Mouse (Mus musculus) Patski (cell line): ENCODE measurements at regions not wholly inside any gene's neighbourhood (a gene's known extent, or its start where the extent isn't known, plus 50 kb on each side); places are given as distances from the start of the nearest gene placed in this dataset.
A peak's percentile ranks its signal among the peaks of the same experiment; 100 is the strongest.

Experiments used
- ATAC-seq: fragments of 100-300 bp; one replicate; pipeline ENCODE4 v1.8.0; 2021
- CTCF ChIA-PET: fragments of 350-600 bp; sonication (Branson Sonifier 250); formaldehyde crosslinking; loops from one replicate; lab custom pipeline; 2022; ENCODE audit warnings: inconsistent platforms; lab: Charles Lee
- POLR2A ChIA-PET: fragments of 350-600 bp; sonication (Branson Sonifier 250); formaldehyde crosslinking; loops from one replicate; lab custom pipeline; 2022; ENCODE audit warnings: antibody characterized with exemption, inconsistent platforms; lab: Charles Lee
- DNase-seq: peaks from one replicate; pipeline ENCODE4 v3.0.0-alpha.2; 2011; ENCODE audit warnings: low read depth, low spot score
- H3K27me3 ChIP-seq: fragments of 371-371 bp; one replicate; pipeline ENCODE4 v1.5.1; 2021
- CTCF ChIP-seq: fragments of 100-300 bp; IDR thresholded peaks from one replicate; pipeline ENCODE4 v1.5.1; 2021
- in situ Hi-C: fragments of 300-500 bp; cut with MboI; formaldehyde crosslinking; loops from 3 replicates; pipeline ENCODE4 v1.11.1; 2018; ENCODE audit warnings: low pct_unique_long_range_greater_than_20kb, mixed read lengths

DNA sequence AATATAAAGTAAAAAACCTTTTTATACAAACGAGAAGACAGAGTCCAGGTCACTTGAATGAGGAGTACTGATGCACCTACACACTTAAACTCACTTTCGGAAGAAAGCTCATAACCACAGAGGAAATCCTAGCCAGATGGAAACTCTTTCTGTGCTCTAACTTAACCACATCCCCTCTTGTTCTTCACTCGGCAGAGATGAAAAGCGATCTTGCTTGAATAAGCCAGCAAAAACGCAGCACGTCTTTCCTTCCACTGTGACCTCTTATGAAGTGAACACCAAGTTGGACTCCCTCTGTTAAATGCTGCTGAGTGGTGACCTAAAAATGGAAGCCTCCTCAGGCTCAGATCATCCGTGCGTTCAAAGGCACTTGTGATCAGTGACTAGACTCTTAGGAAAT is 113.1 kb upstream of the Crim1 start:
- CTCF ChIA-PET, result no interaction called here
- peaks cover 29% of the 10 kb centered on the region for H3K27me3 ChIP-seq
- no peak for TF ChIP-seq CTCF
- POLR2A ChIA-PET, result no interaction called here
- no peak for DNase-seq
- ATAC-seq, result no peak
- in situ Hi-C loops, result no loop called here

DNA sequence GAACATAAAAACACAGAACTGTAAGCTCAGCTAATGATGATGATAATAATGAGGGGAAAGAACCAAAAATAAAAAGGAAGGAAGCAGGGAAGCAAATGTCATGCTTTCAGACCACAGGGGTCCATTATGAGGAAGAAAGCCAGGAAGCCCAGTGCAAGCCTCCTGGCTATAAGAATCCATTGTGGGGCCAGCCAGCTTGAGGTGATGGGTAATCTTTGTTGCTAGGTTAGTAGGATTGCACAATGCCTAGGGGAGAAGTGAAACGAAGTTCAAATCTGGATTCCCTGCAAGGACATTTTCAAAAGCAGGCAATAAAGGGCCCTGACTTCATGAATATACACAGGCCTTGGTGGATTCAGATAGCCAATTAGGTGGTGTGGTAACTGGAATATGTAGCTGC is 102.3 kb upstream of the Crim1 start:
- ChIA-PET POLR2A (no interaction called here), CTCF (no interaction called here)
- ATAC-seq (no peak), DNase-seq (no peak)
- in situ Hi-C loops, result no loop called here
- H3K27me3 ChIP-seq, result peaks cover 14% of the 10 kb centered on the region
- no peak for TF ChIP-seq CTCF

DNA sequence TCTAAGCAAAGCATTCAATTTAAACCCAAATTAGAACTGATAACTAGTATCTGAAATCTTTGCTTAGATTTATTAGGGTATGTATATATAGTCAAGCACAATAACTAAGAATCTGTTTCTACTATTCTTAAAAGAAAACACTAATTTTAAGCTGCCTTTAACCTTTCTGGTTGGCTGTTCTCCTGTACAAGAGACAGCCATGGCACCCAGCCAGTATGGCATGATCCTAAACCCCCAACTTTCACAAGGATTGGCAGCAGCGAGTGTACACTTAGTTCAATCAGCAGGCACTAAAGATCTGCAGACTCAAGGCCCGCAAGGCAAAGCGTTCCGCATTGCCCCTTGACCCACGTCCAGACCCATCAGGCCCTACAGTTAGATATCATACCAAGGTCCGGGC is 91.3 kb upstream of the Crim1 start:
- DNase-seq, result no peak
- H3K27me3 ChIP-seq, result peaks cover 10% of the 10 kb centered on the region
- in situ Hi-C loops, result no loop called here
- CTCF ChIA-PET, result no interaction called here
- no peak for ATAC-seq
- TF ChIP-seq CTCF, result no peak
- POLR2A ChIA-PET, result no interaction called here

DNA sequence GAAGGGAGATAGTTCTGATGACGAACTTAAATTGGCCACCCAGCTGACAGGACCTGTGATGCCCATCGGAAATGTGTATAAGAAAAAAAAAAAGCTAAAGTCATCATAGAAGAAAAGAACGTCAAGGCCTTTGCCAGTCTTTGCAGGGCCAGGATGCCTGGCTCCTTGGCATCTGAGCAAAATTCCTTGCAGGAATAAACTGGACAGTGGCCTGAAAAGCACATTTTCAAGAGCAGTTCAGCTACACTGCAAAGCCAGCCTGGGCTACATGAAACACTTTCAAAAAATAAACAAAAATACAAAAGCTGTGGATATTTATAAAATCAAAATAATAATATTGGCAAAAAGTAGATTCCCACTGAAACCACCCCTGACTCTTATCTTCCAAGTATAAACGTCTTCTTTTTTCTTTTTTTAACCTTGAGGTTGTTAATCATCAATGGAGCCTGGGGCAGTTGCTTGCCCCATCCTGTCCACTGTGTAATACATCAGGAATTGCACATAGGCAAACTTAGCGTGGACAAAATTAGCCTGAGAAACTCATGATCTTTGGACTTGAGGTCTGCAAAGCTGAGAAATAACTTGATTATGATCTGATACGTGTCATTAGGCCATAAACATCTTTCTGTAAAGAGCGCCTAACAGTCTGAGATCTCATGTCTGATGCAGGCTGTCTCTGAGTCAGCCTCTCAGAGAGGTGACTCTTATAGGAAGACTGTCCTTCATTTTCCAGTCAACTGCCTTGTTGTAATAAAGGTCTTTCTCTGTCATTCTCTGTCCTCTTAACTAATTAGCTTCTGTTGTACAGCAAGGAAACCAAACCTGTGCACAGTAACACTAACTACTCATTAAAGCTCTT is 90.5 kb upstream of the Crim1 start:
- TF ChIP-seq CTCF, result no peak
- peak; percentile 65 for ATAC-seq

DNA sequence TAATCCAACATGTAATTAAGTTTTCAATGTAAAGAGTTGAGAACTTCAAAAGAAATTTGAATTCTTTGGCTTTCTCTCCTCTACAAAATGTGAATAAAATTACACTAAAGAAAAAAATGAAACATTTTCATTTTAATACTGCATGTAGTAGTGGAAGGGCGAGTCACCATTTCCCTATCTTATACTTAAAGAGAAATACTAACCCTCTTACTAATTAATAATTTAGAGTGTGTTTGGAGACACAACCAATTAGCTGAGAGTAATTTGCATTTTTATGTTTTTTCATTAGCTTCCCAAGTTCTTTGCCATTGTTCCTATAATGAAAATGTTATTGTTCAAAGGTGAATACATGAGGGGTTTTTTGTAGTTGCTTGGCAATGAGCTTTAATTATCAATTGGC is 67.9 kb upstream of the Crim1 start:
- DNase-seq, result no peak
- CTCF ChIA-PET, result no interaction called here
- POLR2A ChIA-PET, result no interaction called here

More for the DNA sequence above, 90.5 kb upstream of the Crim1 start:
- DNase-seq, result peak; percentile 10
- H3K27me3 ChIP-seq, result peaks cover 12% of the 10 kb centered on the region
- CTCF ChIA-PET, result no interaction called here
- POLR2A ChIA-PET, result no interaction called here
- in situ Hi-C loops, result no loop called here

DNA sequence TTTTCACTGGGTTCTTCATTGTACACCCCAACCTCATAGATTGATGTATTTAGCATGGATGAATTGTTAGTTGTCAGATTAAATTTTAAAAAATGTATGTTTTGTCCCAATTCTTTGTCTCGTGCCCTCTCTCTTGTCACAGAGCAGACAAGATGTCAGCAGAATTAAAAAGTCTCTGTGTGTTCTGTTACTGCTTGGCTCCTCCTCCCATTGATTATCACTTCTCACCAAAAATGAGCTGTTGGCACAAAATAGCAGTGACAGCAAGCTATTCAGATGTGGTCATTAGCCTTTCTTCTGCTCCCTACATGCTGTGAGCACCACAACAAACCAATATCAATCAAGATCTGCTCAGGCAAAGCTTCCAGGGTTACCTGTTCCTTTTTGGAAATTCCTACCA is 62.1 kb upstream of the Crim1 start:
- ChIA-PET CTCF (interaction anchor here (1.2 kb wide), 1 partner anchor 18 kb away, joined by 3 read pairs; no protein-coding TSS in a partner anchor), POLR2A (no interaction called here)
- no peak for TF ChIP-seq CTCF
- in situ Hi-C loops, result no loop called here
- no peak for DNase-seq
- H3K27me3 ChIP-seq, result peaks cover 21% of the 10 kb centered on the region
- no peak for ATAC-seq

More for the DNA sequence above, 67.9 kb upstream of the Crim1 start:
- in situ Hi-C loops, result no loop called here
- H3K27me3 ChIP-seq, result peaks cover 20% of the 10 kb centered on the region
- no peak for TF ChIP-seq CTCF
- no peak for ATAC-seq

DNA sequence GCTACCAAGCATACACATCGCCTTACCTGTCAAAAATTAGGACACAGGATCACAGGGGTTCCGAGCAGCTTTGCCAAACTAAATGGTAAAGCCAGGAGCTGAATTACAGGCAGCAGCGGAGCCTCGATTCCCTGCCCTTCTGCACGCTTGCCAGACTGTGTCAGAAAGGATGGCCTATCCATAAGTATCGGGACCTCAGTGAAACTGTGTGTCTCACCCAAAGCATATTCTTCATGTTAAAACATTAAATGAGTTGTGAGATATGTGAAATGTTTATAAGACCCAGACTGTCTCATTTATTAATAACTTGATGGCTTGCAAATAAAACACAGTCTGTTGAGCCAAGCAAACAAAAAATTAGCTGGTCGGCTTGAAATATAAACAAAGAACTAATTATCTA is 59.4 kb upstream of the Crim1 start:
- no peak for DNase-seq
- TF ChIP-seq CTCF, result no peak
- ChIA-PET POLR2A (no interaction called here), CTCF (no interaction called here)
- ATAC-seq, result no peak
- H3K27me3 ChIP-seq, result peaks cover 16% of the 10 kb centered on the region
- in situ Hi-C loops, result no loop called here

DNA sequence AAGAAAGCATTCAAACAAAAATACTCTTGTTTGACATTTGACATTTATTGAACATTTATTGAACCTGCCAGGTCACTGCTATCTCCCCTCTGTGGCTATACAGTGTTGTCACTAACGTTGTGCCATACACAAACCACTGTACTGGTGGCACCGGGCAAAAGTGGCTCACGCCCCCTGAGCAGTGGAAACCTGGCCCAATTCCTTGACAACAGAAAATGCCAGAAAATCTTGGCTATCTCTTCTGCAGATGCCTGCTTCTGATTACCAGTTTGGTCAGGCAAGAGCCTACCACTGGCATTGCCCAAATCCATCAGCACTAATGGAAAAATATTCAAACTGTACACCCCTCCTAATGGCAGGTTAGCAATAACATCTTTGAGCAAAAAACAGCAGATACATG is 58.9 kb upstream of the Crim1 start:
- peaks cover 16% of the 10 kb centered on the region for H3K27me3 ChIP-seq
- no peak for TF ChIP-seq CTCF
- CTCF ChIA-PET, result no interaction called here
- in situ Hi-C loops, result no loop called here
- POLR2A ChIA-PET, result no interaction called here
- ATAC-seq (no peak), DNase-seq (no peak)

DNA sequence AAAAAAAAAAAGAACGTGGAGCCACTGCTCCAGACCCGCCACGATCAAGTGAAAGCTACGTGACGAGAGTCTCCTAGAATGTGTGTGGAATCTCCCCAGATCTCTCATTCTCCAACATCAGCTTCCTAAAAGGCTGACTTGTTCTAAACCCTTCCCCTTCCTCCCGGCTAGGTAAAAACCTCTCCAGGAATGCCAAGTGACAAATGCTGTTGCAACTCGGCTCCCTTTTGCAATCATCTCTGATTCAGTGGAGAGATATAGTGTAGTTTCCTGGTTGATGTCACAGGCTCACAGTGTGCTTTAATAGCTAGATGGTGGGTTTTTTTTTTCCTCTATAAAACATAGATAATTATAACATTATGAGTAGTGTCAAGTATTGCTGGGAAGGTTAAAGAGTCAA is 57.6 kb upstream of the Crim1 start:
- peaks cover 12% of the 10 kb centered on the region for H3K27me3 ChIP-seq
- TF ChIP-seq CTCF, result no peak
- DNase-seq (no peak), ATAC-seq (no peak)
- ChIA-PET POLR2A (no interaction called here), CTCF (no interaction called here)
- in situ Hi-C loops, result no loop called here

DNA sequence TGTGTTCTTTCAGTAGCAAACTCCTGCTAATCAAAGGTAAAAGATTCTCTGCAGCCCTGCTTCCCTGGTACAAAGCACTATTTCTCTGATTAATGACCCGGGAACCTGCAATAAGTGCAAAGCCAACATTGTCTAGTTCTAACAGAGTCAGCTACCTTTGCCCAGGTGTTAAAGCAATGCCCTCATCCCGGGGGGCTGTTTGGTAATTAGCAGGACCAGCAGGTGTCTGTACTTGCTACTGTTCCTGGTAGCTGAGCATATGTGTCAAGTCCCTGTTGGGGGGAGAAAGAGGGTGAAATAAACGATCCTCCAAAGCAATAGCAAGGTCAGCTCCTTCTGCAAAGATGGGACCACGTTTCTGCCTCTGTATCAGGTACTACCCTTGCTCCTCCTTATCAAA is 54.7 kb upstream of the Crim1 start:
- ATAC-seq (no peak), DNase-seq (no peak)
- POLR2A ChIA-PET, result no interaction called here
- CTCF ChIA-PET, result interaction anchor here (1.9 kb wide), 1 partner anchor 18 kb away, joined by 7 read pairs; no protein-coding TSS in a partner anchor
- no peak for TF ChIP-seq CTCF
- H3K27me3 ChIP-seq, result no peaks in the 10 kb centered on the region
- in situ Hi-C loops, result no loop called here
